Mouse (Mus musculus) embryo, embryonic 9.5 days (tissue): ENCODE results near the gene Gen1.

ENCODE experiments used
- DNase-seq: peaks from one replicate; pipeline ENCODE4 v3.0.0-alpha.2; 2017; ENCODE audit errors: extremely low spot score

Gene Gen1

DNA sequence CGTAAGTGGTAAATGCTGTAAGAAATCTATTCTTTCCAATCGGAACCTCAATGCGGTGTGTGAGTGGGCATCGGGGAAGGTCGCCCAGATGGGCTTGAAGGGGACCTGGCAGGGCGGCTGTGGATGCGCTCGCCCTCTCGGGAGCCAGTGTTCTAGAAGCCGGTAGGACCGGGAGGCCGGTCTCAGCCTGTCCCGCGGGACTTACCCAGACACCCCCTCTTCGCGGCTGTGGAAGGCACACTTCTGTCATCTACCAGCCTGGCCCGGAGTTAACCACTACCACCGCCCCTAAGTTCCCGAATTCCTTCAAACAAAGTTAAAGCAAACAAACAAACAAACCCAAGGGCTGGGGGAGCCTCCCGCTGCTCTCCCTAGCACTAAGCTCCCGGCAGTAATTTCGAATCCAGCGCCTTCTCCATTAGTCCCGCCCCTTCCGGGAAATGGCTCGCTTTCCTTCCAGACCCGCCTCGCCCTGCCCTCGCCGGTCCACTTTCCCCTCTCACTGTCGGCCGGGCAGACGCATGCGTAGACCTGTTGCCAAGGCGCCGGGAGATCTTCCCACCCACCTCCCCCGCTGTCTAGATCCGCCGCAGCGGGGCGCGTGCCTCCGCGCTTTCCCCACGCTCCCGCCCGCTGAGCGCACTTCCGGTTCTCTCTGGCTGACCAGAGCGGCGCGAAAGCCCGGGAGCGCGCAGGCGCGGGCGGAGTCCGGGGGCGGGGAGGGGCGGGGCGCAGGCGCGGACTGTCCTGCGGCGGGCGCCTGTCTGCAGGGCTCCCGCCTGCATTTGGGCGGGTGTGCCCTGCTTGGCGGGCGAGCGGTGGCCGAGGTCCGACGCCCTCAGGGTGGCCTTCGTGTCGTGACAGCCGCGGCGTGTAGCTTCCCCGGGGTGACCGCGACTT is at the start of gene Gen1, which contains the start of gene Smc6:
Gene Gen1, minus strand, starts transcription at position 420 of the 900 bp plus-strand sequence.
Gene Smc6, plus strand, starts transcription at position 505 of the 900 bp plus-strand sequence.
- peak; percentile 96 for DNase-seq

DNA sequence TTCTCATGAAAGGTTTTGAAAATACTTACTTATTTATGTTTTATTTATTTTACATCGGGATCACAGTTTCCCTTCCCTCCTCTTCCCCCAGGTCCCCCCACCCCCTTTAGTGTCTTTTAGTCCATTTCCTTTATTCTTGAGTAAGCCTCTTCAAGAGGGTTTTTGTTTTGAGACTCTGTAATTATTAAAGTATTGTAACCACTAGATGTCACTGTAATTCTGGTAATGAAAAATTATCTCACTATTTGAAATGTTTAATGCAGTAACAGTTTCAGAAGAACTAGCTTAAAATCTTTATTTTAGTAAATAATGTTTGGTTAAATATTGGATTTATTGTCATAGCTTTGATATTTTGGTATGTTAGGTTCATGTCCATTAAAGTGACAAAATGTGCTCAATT is 48.2 kb upstream of the Gen1 start:
- DNase-seq = no peak

DNA sequence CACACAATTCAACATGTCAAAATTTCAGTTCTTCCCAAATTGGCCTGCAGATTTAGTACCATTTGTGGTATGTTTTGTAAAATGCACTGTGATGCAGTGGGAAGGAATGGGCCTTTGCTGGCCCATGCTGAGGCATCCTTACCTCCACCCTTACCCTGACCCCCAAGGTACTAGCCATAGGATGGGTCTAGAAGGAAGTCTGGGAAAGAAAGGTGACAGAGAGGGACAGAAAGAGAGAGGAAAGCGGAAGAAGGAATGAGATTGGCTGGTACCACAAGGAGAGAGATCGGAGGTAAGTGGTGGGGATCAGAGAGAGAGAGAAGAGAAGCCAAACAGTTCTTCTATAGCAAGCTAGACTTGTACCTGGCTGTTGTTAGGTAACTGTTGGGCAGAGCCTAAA is 45.5 kb upstream of the Gen1 start:
- no peak for DNase-seq

DNA sequence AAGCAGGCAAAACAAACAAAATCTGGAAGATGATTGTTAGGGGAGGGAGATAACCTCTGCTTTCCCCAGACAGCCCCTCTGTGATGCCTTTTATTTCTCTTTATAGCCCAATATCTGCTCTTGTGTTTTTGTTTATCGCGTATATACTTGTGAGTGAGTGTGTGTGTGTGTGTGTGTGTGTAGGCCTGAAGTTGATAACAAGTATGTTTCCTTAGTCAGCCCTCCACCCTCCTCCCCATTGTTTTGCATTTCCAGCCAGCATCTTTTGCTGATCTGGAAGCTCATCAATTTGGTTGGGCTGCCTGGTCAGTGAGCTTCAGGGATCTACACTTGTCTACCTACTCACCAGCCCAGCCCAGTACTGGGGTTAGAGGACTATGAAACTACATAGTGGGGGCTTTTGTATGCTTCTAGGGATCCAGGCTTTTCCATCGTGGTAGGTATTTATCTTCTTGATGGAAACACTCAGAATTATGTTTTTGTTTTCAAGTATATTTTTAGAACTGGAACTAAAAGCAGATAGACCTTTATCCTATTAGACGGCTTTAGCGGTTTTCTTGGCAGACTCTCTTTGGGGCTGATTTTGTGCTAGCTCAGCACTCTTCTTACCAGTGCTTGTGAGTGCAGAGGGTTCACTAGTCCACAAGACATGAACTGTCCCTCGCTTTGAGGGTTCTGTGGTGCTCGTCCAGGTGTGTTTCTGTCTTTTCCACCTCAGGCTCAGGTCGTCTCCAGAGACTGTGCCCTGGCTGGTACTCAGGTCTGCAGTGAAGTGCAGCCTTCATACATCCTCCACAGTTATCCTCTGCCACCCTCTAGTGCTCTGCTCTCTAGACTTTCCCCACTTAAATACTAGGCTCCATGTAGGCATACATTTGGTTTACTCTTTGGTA is 41.4 kb upstream of the Gen1 start:
- no peak for DNase-seq

DNA sequence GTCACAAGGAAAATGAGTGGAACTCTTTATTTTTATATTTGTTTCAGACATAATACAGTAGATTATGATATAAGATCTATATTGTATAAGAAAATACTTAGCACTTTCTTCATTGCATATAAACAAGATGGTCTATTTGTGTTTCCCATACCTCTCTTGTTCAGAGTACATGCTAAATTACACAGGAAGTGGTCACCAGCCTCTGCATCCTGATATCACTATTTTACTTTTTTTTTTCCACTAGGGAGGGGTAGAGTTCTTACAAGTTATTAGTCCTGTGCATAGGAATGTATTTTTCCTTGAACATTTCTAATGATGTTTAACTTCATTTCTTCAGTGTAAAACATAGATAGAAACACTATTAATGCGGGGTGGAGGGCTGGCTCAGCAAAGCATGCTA is 35.3 kb upstream of the Gen1 start:
- DNase-seq = no peak

DNA sequence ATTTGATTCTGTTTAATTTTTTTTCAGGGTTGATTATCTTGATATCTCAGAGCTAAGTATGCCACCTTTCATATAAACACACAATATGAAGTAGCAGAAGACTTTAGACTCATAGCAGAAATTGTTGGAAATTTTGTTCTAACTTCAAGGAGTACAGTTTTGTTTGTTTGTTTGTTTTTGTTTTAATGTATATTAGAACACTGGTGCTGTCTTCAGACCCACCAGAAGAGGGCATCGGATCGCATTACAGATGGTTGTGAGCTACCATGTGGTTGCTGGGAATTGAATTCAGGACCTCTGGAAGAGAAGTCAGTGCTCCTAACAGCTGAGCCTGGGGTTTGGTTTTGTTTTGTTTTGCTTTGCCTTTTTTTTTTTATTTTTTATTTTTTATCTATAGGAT is 20.8 kb upstream of the Gen1 start:
- DNase-seq = no peak

DNA sequence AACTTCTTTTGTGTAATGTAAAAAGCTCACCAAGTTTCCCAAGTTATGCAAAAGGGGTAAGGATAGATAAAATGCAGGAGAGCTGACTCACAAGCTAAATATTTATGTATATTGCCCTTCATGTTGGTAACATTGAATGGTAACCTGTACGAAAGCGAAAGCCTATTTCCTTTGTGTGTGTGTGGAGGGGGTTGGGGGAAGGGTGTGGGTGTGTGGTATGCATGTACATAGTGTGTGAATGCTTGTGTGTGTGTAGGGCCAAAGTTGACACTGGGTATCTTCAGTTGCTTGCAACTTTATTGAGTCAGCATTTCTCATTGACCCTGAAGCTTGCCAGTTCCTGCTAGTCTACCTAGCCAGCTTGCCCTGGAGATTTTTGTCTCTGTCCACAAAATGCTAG is 16.0 kb upstream of the Gen1 start:
- no peak for DNase-seq

DNA sequence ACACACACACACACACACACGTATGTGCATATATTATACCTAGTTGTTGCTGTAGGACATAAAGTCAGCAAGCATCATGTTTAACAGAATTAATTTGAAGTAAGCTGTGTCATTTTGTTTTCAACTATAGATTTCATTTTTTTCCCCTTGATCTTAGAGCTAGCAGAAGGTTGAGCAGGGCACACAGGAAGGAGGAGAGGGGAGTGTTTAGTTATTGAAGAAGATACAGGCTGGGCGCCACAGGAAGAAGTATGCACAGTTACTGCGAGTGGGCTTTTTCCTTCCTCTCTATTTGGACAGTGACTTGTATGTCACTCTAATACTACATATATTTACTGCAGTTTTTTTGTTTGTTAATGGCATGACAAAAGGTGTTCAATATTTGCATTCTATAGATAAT is 14.3 kb upstream of the Gen1 start:
- no peak for DNase-seq

DNA sequence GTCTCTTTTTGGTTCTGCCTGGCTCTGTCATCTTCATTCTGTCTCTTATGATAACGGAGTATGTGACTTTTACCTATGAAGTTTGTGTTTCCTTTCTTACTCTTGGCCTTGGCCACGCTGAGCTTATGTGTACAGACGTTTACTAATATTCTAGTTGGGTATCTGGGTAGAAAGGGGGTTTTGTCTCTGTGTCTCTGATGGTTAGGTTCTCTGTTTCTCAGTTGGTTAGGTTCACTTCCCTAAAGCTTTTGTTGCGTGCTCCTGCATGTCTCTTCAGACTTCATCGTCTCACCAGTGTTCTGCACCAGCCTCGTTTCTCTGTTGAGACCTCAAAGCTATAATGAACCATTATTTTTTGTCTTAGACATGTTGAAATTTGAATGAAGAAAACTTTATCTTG is 11.6 kb upstream of the Gen1 start:
- no peak for DNase-seq

DNA sequence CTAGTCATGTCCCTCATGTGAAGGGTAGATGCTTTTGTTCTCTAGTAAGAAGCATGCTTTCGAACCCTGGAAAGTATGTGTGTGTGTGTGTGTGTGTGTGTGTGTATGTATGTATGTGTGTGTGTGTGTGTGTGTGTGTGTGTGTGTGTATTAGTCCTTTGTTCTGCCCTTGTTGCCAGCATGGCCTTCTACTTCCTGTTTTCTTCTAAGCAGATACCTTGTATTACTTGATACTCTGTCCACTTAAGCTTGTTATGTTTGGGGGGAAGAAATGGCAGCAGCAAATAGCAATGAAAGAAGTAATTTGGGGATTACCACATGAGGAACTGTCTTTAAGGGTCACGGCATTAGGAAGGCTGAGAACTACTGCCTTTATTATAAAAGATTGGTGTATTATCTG is 11.0 kb upstream of the Gen1 start:
- DNase-seq = no peak

DNA sequence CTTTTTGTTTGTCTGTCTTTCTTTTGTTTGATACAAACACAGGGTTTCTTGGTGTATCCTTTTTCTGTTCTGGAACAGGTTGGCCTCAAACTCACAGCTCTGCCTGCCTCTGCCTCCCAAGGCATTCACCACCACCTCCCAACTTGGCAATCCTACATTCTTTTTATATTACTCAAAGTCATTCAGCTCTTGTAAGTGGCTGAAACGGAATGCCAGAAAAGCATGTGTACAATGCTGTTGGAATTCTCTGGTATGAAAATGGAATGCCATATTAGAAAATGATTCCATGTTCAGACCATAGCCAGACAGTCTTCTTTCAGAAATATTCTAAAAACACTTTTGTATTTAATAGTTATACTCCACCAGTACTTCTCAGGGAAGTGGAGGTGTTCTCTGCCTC is 7.6 kb upstream of the Gen1 start:
- DNase-seq = no peak

DNA sequence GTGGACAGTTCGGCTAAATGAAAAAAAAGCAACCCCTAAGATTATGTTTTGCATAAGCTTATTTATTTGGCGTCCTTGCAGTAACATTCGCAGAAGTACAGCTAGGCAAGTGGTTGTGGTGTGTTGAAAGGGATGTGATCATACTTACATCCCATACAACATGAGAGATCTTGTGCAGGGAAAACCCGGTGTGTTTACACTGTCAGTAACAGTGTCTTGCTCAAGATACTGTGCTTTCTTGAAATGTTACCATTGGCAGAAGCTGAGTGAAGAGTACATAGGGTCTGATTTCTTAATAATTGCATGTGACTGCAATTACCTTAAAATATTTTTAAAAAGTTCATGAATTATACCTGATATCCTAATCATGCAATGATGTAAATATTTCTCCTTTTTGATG is 7.0 kb upstream of the Gen1 start:
- no peak for DNase-seq

DNA sequence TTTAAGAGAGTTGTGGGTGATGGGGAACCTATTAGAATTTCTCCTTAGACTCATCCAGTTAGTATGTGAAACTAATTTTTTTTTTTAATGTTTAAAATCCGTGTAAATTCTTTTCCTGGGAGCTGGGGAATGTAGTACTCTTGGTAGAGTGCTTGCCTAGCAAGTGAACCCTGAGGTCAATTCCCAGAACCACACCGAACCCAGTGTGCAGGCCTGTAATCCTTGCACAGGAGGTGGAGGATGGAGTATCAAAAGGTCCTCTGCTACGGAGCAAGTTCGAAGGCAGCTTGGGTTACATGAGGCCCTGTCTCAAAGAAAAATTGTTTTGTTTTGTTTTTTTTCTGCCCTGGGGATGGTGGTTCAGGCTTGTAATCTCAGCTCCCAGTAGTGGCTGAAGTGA is 1.4 kb upstream of the Gen1 start:
- peak; percentile 42 for DNase-seq

DNA sequence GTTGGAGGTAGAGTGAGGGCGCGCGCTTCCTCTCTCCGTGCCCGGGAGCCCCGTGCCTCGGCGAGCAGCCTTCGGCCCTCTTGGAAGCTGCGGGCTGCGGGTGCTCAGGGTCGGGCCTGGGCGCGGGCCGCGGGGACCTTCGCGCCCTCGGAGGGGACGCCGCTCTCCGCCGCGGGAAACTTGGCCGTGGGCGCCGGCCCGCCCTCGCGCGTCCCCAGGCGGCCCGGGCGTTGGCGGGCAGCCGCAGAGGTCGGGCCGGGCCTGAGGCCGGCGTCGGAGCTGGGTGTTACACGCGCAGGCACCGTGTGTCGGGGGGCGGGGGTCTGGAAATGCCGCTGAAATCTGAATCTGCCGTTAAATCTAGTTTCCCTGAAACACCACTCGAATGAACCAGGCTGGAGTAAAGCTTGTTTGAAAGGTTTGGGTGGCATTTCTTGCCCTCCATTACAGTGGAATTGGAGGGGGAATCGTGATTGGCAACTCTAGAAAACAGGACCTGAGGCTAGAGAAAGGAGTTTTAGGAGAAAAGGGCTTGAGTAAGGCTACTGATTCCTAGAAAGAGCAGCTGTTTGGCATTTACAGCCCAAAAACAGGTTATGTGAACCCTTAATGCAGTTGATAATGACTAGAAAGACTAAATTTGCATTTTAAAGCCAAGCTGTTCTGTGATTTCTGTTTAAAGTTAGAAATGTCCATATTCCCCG is 833 bp upstream of the Gen1 start:
- DNase-seq = peak; percentile 57

DNA sequence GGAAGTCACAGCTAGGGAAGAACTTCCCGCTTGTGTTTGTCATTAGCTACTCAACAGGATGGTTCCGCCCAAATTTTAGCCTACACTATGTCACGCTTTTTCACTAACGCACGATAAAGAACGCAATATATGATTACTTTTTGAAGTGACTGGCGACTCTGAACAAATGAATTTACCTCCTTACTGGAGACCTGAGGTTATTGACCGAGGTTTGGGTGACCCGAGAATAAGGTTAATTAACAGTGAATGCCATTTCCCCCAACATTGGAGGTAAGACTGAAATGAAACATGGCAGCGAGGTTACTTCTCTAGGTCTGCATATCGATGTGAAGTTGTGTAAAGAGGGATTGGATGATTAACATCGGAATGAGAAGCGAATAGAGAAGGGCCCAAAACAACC is 706 bp downstream of the Gen1 start:
- peak; percentile 17 for DNase-seq

DNA sequence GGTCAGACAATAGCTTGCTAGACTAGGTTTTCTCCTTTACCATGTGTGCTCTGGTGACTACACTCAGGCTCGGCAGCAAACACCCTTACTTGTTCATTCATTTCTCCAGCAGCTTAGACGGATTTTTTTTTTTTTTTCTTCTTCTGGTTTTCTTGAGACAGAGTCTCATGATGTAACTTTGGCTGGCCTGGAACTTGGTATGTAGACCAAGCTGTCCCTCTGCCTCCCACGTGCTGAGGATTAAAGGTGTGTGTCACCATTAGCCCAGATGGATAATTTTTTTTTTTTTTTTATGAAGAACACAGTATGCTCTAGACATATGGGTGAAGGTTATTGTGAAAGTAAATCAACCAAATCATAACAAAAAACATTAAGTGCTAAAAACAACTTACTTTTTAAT is 15.3 kb downstream of the Gen1 start:
- no peak for DNase-seq

DNA sequence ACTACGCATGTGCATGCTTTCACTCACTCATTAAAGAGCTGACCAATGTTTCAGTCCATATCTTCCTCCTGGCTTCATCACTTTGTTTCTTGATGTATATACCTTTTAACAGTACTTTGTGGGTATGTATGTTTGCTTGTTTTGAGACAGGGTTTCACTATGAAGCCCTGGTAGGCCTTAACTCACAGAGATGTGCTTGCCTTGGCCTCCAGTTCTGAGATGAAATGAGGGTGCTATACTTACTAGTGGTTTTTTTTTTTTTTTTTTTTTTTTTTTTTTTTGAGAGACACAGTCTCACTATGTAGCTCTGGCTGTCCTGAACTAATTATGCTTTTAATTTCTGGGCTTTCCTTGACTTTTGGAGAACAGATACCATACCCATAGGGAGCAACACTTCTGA is 18.1 kb downstream of the Gen1 start:
- no peak for DNase-seq

DNA sequence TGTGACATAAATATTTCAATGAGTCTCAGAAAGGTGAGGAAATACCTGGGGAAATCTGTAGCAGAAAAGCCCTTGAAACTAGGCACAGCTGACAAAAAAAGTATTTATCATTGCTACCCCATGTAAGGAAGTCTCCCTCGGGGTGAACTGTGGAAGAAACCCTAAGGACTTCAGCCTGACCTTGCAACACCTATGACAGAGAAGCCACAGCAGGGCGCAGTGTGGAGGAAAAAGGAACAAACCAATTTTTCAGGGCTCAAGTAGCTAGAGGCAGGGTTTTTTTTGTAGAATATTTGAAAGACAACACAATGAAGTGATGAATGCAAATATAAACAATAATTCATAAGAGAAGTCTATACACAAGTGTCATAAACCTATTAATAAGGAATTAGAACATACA is 29.6 kb downstream of the Gen1 start:
- no peak for DNase-seq

DNA sequence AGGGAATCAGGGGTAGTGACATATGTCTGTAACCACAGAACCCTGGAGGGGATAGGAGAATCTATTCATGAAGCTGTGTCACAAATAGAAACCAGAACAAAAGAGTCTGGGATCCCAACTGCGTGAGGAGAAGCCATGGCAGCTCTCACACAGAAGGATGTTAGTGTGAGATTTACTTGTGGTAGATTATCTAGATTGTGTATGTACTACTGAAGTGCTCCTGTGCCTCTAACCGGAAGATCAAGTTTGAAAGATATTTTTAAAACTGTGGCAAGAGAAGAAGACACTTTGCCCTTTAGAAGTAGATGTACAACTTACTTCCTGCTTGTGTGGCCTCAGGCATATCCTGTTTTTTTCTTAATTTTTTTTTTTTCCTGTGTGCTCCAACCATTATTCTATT is 35.3 kb downstream of the Gen1 start:
- DNase-seq = no peak

DNA sequence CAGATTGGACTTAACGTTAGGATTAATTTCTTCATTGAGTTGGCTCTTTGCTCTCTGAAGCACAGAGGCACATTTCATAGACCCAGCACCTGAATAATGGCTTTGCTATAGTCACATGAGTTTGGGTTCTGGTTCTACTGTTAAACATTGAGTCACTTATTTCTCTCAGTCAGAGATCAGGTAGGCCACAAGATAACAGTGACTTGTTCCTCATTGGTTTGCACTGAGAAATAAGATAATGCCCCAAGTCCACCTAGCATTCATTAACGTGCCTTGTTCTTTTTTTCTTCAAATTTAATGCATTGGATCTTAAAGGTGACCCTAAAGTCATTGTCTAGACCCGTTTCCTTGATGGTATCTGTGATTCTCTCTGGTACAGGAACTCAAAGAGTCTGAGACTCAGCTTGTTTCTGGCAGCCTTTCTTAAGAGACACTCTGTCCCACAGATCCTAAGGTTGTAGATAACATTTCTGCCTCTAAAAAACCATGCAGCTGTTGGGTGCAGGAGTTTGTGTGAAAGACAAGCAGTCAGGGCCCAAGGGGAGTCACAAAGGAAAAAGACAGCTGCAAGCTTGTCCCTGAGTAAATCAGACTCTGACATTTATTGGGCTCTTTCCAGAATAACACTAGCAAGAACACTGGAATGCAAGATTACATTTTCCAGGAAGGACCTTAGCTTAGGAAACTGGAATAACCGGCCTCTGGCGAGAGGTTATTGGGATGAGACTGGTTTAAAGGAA is 38.9 kb downstream of the Gen1 start:
- DNase-seq = no peak

DNA sequence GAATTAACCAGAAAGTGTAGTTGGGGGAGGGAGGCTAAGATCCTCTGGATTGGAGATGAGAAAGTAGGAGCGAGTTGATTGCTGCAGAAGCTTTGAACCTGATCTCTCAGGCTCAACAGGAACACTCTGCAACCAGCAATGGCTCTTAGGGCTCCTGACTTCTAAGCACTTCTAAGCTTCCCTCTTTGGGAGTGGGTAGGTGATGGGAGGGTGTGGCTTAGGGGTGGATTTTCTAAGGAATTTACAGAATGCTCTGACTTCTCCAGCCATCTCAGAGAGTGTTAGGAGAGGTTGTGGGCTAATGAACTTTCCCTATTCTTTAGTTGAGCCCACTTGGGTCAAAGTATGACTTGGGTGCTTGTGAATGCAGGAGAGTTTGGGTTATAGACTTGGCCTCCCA is 39.5 kb downstream of the Gen1 start:
- no peak for DNase-seq

DNA sequence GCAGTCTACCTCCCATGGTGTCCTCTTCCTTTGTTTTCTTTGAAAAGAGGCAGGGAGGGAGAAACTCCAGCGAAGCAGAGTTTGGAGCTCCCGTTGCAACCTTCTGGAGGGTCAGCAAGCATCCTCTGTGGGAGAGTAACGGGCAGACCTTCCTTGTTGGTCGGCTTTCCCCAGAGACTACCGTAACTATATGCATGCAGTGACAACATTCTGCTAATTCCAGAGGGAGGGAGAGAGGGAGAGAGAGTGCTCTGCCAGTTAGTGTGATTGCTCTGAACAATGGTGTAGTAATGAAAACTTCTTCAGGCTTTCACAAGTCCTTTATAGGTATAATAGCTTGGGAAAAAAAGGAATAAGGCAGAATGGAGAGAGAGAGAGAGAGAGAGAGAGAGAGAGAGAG is 40.9 kb downstream of the Gen1 start:
- DNase-seq = no peak
